Mouse (Mus musculus) embryonic fibroblast, embryonic 13.5 days (primary cell): ENCODE results near the gene Ndel1.

Experiments used
- CTCF ChIP-seq: IDR thresholded peaks from 2 replicates; pipeline ENCODE4 v1.5.1; 2011; ENCODE audit warnings: mild to moderate bottlenecking, control low read depth, low read length, moderate library complexity, borderline replicate concordance; ENCODE audit not compliant: insufficient read depth
- POLR2A ChIP-seq: IDR thresholded peaks from 2 replicates; pipeline ENCODE4 v1.6.1; 2011; ENCODE audit warnings: low read depth, mild to moderate bottlenecking, control low read depth, low read length, moderate library complexity

GRCm38 (mm10) chr11:68819226-68819805 is 52.3 kb downstream of the Ndel1 start:
- TF ChIP-seq POLR2A (no peak), CTCF (no peak)
